Mouse (Mus musculus) heart, adult 9 months (tissue): Measurements from ENCODE around the gene Wfdc1.

Source experiments
- DNase-seq, 2 experiments: peaks; one replicate each; pipeline ENCODE4 v3.0.0; 2022; ENCODE audit warnings: low spot score in 2 of 2

The Wfdc1 gene

GRCm38 (mm10) chr8:119736348-119736917, 70.3 kb downstream of the Wfdc1 start:
- no peak for DNase-seq

- DNase-seq = no peak
Measured at GRCm38 (mm10) chr8:119737093-119737900, 71.1 kb downstream of the Wfdc1 start.
